ENCODE assay signal across 8 mouse cellular contexts in the genomic region with DNA sequence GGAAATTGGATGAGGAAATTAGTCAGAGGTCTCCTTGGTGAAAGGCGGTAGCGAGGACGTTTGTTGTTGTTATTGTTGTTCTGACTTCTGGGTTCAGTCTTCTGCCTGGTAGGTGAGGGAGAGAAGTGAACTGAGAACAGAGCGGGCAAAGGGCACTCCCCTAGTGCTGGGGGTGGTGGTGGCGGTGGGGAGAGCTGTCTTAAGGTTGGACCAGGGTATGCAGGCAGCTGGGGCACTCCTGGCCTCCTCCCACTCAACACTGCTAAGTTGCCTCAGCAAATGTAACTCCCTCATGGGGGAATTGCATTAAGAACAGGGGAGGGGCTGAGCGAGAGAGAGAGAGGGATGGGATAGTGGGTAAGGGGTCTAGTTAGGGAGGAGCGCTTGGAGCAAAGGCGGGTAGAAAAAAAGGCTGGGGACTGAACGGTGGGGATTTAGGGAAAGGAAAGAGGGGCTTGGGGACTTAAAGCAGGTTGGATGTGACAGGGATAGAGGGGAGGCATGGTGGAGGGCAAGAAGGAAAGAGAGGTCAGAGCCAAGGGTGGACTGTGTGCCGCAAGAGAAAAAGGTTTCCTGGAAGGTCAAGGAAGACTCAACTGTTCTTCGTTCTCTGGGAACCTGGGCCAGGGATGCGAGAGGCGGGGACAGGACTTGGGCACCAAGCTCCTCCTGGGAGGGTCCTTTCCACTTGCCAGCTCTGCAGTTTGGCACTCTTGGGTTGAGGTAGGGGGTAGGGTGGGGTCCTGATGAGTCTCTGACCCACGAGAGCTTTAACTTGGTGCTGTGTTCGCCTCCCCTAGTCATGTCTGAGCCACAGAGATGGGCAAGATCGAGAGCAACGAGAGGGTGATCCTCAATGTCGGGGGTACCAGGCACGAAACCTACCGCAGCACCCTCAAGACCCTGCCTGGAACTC. TPM values are rescaled to one million over a fixed set of nuclear protein-coding genes. Genes with fewer than 3 reads are reported as not detected.
DNase-seq lines count a peak whose midpoint lies in the region; ATAC-seq and TF ChIP-seq lines count a peak whose summit lies in the region.

A gene (plus strand): TSS at position 235 of the 916 bp plus-strand sequence.

- H3K27me3 ChIP-seq in cerebellum, adult 2 months (ENCODE audit: control insufficient read depth, insufficient read depth, low read length) = peaks cover 3% of the 10 kb centered on the region; the same call in 1 of the 2 replicates

- ATAC-seq in granulocyte monocyte progenitor cell, adult 5-6 weeks (replicated peaks; ENCODE audit: poor library complexity, severe bottlenecking) = 0 out of 2 replicates have a peak, but pooled peaks have one; percentile 11

- no peak within 1 kb of the TSS for H3K27ac ChIP-seq in cerebellum, adult 2 months (ENCODE audit: insufficient read depth, low read length)

- no peak for TF ChIP-seq POLR2A in cerebellum, adult 2 months (IDR thresholded peaks at IDR 0.05; ENCODE audit: borderline replicate concordance, insufficient read depth, low read length)

- TF ChIP-seq CTCF in cerebellum, adult 2 months (IDR thresholded peaks at IDR 0.05; ENCODE audit: borderline replicate concordance, insufficient read depth, low read depth, low read length) = no peak

- H3K4me1 ChIP-seq in cerebellum, adult 2 months (ENCODE audit: control insufficient read depth, insufficient read depth, low read length) = peaks cover 10% of the 10 kb centered on the region; the same call in 1 of the 2 replicates

- WGBS in cerebellum, adult 2 months = 5% methylated on average over 20 of the region's 20 CpGs

- peak within 1 kb of the TSS; percentile 23 for H3K4me3 ChIP-seq in cerebellum, adult 2 months (replicated peaks; ENCODE audit: insufficient read depth, low read depth, low read length)

- DNase-seq in cerebellum, adult 2 months = no peak
- no peak for DNase-seq in cerebellum, adult 11-12 months
- DNase-seq in ES-CJ7 (ENCODE audit: low read depth, low spot score) = peak; percentile 41
- DNase-seq in kidney, postnatal 14 days = peak; percentile 35
- peak; percentile 2 for DNase-seq in lung, postnatal 14 days
- DNase-seq in urinary bladder, postnatal 25 days (ENCODE audit: low spot score) = no peak
- DNase-seq in urinary bladder, postnatal 36 days (ENCODE audit: low spot score in 2 of 2) = no peak

RNA-seq across cellular contexts. Expression of the gene that starts here (rescaled TPM):
- 16.3 and 21.1 TPM in 2 replicates for polyA plus RNA-seq in cerebellum, adult 2 months (2012; rRNA removed)
- not detected in 2 replicates for total RNA-seq in granulocyte monocyte progenitor cell, adult 5-6 weeks (2014; fragmentation: Nextera tagmentation)
- not detected in 2 replicates for total RNA-seq in granulocyte monocyte progenitor cell, adult 5-6 weeks (2017)

Comparison
In these comparisons a context has a peak if more than half of its experiments do, and no peak if none do; other contexts are left out.
1. Peak in ATAC-seq in granulocyte monocyte progenitor cell, adult 5-6 weeks; RNA of the gene not detected or under 1 TPM.
2. DNase-seq: peak in ES-CJ7 (single experiment), kidney, postnatal 14 days (single experiment) and lung, postnatal 14 days (single experiment); none in cerebellum, adult 2 months (0 of 2), cerebellum, adult 11-12 months (single experiment), urinary bladder, postnatal 25 days (single experiment) and urinary bladder, postnatal 36 days (0 of 2).